Mouse (Mus musculus): ENCODE measurements around the gene Sod1.
"Not testable (repeated sequence)": the region's sequence is repeated elsewhere in the genome, so short reads cannot be mapped to it uniquely, and the experiment has no call there.

DNA sequence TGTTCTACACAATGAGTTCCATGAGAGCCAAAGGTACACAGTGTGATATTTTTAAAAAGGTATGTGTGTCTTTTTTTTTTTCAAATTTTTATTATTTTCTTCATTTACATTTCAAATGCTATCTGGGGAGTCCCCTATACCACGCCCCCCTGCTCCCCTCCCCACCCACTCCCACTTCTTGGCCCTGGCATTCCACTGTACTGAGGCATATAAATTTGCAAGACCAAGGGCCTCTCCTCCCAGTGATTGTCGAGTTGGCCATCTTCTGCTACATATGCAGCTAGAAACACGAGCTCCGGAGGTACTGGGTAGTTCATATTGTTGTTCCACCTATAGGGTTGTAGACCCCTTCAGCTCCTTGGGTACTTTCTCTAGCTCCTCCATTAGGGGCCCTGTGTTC, 1.1 kb upstream of the Sod1 start:
- not testable (repeated sequence) for TF ChIP-seq POLR2A (IDR thresholded peaks at IDR 0.05; ENCODE audit: low read depth, low read length); CTCF (conservative IDR thresholded peaks at IDR 0.05; ENCODE audit: insufficient read depth, insufficient read length, low read depth, low read length)

All from kidney, adult 2 months (tissue).